Mouse (Mus musculus) liver, embryonic 14.5 days (tissue): Measurements from ENCODE around the gene Chn2.

Source experiments
- CTCF ChIP-seq: IDR thresholded peaks from 2 replicates; pipeline ENCODE4 v1.5.1; 2016; ENCODE audit warnings: antibody characterized with exemption, low read depth, control low read depth
- EP300 ChIP-seq: IDR thresholded peaks from 2 replicates; pipeline ENCODE4 v1.6.1; 2016; ENCODE audit warnings: antibody characterized with exemption, low read depth

GRCm38 (mm10) chr6:54042142-54042541, 2.8 kb downstream of the Chn2 start:
- TF ChIP-seq CTCF: no peak
- no peak for TF ChIP-seq EP300
